Mouse (Mus musculus) cerebellum, adult 11-12 months (tissue): ENCODE results near the gene Fcor.
A peak's percentile ranks its signal among the peaks of the same experiment; 100 is the strongest.

Experiments used
- DNase-seq: peaks from one replicate; pipeline ENCODE4 v3.0.0; 2022

Fcor gene

GRCm38 (mm10) chr8:3671980-3672491 lies at the start of gene Fcor:
Gene Fcor, minus strand, starts transcription at chr8:3672362.
- DNase-seq = peak; percentile 89

- DNase-seq = no peak
These were observed 48.9 kb upstream of the Fcor start for GRCm38 (mm10) chr8:3721041-3721440.

GRCm38 (mm10) chr8:3720551-3720950 lies 48.4 kb upstream of the Fcor start, which contains the start of gene Clec4g:
Gene Clec4g, minus strand, starts transcription at chr8:3720651.
- no peak for DNase-seq

- peak; percentile 38 for DNase-seq
These were observed 46.4 kb upstream of the Fcor start for GRCm38 (mm10) chr8:3718559-3718958.

GRCm38 (mm10) chr8:3717321-3717954 lies 45.3 kb upstream of the Fcor start:
- no peak for DNase-seq

- no peak for DNase-seq
These were observed 39.5 kb upstream of the Fcor start for GRCm38 (mm10) chr8:3711646-3712045.

GRCm38 (mm10) chr8:3710312-3710711 lies 38.1 kb upstream of the Fcor start:
- no peak for DNase-seq

- DNase-seq = no peak
These were observed 35.4 kb upstream of the Fcor start for GRCm38 (mm10) chr8:3707611-3708010.

GRCm38 (mm10) chr8:3705711-3706110 lies 33.5 kb upstream of the Fcor start:
- no peak for DNase-seq

GRCm38 (mm10) chr8:3701491-3701890 lies 29.3 kb upstream of the Fcor start:
- DNase-seq = no peak

- no peak for DNase-seq
These were observed 22.0 kb upstream of the Fcor start, which contains the start of gene Fcer2a for GRCm38 (mm10) chr8:3694121-3694520. Gene Fcer2a, minus strand, starts transcription at chr8:3694175.

GRCm38 (mm10) chr8:3690774-3691173 lies 18.6 kb upstream of the Fcor start:
- DNase-seq = no peak

- DNase-seq = no peak
These were observed 15.4 kb upstream of the Fcor start for GRCm38 (mm10) chr8:3687537-3687936.

- no peak for DNase-seq
These were observed 13.3 kb upstream of the Fcor start for GRCm38 (mm10) chr8:3685422-3685821.

- no peak for DNase-seq
These were observed 12.4 kb upstream of the Fcor start for GRCm38 (mm10) chr8:3684530-3684929.

- peak; percentile 89 for DNase-seq
These were observed 11.4 kb upstream of the Fcor start for GRCm38 (mm10) chr8:3683408-3684176.

- DNase-seq = peak; percentile 46
These were observed 10.3 kb upstream of the Fcor start for GRCm38 (mm10) chr8:3682435-3682834.

GRCm38 (mm10) chr8:3679656-3680055 lies 7.5 kb upstream of the Fcor start:
- DNase-seq = peak; percentile 53

- DNase-seq = peak; percentile 75
These were observed 7.1 kb upstream of the Fcor start for GRCm38 (mm10) chr8:3679236-3679635.

- no peak for DNase-seq
These were observed 6.7 kb upstream of the Fcor start for GRCm38 (mm10) chr8:3678831-3679230.

GRCm38 (mm10) chr8:3676993-3677579 lies 4.9 kb upstream of the Fcor start:
- peak; percentile 49 for DNase-seq

GRCm38 (mm10) chr8:3676131-3676992 lies 4.2 kb upstream of the Fcor start, which contains the start of gene Trappc5:
Gene Trappc5, plus strand, starts transcription at chr8:3676299.
- DNase-seq = peak; percentile 93

GRCm38 (mm10) chr8:3674671-3675070 lies 2.5 kb upstream of the Fcor start:
- no peak for DNase-seq
